Mouse (Mus musculus) ES-E14 (cell line): Measurements from ENCODE around the gene Trmt10c.

ENCODE experiments used
- CHD2 ChIP-seq: IDR thresholded peaks from 2 replicates; pipeline ENCODE4 v1.6.1; 2014; ENCODE audit warnings: mild to moderate bottlenecking, low read depth, low read length, inconsistent platforms
- HCFC1 ChIP-seq: IDR thresholded peaks from 2 replicates; pipeline ENCODE4 v1.6.1; 2012; ENCODE audit warnings: low read length, inconsistent platforms, borderline replicate concordance; ENCODE audit not compliant: insufficient read depth
- MAFK ChIP-seq: IDR thresholded peaks from 2 replicates; pipeline ENCODE4 v1.6.1; 2014; ENCODE audit warnings: mild to moderate bottlenecking, low read depth, low read length, inconsistent platforms; ENCODE audit not compliant: insufficient read depth
- ZC3H11A ChIP-seq: IDR thresholded peaks from 2 replicates; pipeline ENCODE4 v1.6.1; 2012; ENCODE audit warnings: low read depth, mild to moderate bottlenecking, inconsistent platforms, low read length, borderline replicate concordance
- ZNF384 ChIP-seq: IDR thresholded peaks from 2 replicates; pipeline ENCODE4 v1.6.1; 2012; ENCODE audit warnings: low read depth, low read length, inconsistent platforms

GRCm38 (mm10) chr16:56027854-56028629 lies 9.6 kb downstream of the Trmt10c start:
- TF ChIP-seq HCFC1, result no peak
- no peak for TF ChIP-seq ZC3H11A
- no peak for TF ChIP-seq ZNF384
- TF ChIP-seq CHD2, result no peak
- TF ChIP-seq MAFK, result no peak
